Mouse (Mus musculus): ENCODE data around the gene Ncmap.
"Not testable (repeated sequence)": the region's sequence is repeated elsewhere in the genome, so short reads cannot be mapped to it uniquely, and the experiment has no call there.

Gene Ncmap

GRCm38 (mm10) chr4:135397551-135397950, 476 bp downstream of the Ncmap start:
- no peak for DNase-seq

DNA sequence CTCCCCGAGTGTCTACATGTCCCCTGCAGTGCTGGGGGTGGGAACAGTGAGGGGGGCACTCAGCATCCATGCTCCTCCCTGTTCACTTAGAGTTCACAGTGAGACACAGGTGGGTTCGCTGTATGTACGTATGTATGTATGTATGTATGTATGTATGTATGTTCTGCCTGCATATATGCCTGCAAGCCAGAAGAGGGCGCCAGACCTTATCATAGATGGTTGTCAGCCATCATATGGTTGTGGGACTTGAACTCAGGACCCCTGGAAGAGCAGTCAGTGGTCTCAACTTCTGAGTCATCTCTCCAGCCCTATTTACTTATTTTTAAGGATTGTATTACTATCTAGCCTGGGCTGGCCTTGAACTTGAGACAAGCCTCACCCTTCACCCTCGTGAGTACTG, 1.7 kb downstream of the Ncmap start:
- no peak for DNase-seq

GRCm38 (mm10) chr4:135395375-135395774, 2.7 kb downstream of the Ncmap start:
- DNase-seq = no peak

GRCm38 (mm10) chr4:135394666-135395065, 3.4 kb downstream of the Ncmap start:
- no peak for DNase-seq

DNA sequence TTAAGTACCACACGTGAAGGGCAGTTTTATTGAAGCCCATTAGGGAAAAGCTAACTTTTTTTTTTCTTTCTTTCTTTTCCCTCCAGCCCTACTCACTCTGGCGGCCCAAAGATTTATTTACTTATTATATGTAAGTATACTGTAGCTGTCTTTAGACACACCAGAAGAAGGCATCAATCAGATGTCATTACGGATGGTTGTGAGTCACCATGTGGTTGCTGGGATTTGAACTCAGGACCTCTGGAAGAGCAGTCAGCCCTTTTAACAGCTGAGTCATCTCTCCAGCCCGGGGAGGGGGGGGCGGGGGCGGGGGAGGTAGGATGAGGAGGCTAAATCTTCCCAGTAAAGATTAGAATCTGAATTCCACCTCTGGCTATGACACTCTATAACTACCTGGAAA, 4.6 kb downstream of the Ncmap start:
- DNase-seq = no peak

- no peak for DNase-seq
Measured at GRCm38 (mm10) chr4:135392801-135393200, 5.2 kb downstream of the Ncmap start.

- no peak for DNase-seq
Measured at GRCm38 (mm10) chr4:135391014-135391413, 7.0 kb downstream of the Ncmap start.

- no peak for DNase-seq
Measured at GRCm38 (mm10) chr4:135385614-135386013, 12.4 kb downstream of the Ncmap start.

DNA sequence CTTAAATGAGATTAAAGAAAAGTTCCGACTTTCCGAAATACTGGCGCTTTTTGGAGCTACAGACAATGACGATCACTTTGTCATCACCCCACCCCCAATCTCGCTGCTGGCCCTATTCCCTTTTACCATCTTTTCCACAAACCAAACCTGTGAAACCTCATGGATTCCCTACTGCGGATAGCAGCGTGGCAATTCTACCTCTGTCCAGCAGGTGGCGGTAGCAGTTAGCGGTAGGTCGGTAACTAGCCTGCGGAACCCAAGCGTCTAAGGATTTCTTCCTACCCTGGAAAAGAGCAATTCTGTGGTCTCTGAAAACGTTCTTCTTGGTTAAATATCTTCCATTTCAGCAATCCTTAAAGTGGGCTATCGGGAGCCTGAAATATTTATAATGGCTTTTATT, 15.7 kb downstream of the Ncmap start:
- peak; percentile 66 for DNase-seq

GRCm38 (mm10) chr4:135381355-135381754, 16.7 kb downstream of the Ncmap start:
- no peak for DNase-seq

- no peak for DNase-seq
Measured at GRCm38 (mm10) chr4:135377241-135377640, 20.8 kb downstream of the Ncmap start.

- DNase-seq = no peak
Measured at GRCm38 (mm10) chr4:135375444-135375843, 22.6 kb downstream of the Ncmap start.

GRCm38 (mm10) chr4:135373299-135373698, 24.7 kb downstream of the Ncmap start:
- no peak for DNase-seq

DNA sequence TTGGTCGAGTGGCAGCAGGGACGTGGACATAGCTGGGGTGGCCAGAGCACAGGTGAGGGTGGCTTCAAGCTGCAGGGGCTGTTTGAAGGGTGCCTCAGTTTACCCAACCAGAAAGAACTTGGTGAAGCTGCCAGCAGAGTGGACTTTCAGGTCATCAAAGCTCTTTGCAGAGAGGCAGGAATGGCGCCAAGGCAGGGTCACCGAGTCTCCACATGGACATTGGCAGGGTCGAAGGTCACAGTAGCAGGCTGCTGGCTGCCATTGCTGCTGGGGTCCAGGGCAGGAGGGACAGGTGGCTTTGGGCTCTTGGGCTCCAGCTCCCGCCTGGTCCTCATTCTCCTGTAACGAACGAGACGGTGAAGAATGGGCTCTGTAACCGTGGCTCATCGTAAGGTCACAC, 27.7 kb downstream of the Ncmap start:
- no peak for DNase-seq

GRCm38 (mm10) chr4:135362828-135363227, 35.2 kb downstream of the Ncmap start:
- DNase-seq = no peak

DNA sequence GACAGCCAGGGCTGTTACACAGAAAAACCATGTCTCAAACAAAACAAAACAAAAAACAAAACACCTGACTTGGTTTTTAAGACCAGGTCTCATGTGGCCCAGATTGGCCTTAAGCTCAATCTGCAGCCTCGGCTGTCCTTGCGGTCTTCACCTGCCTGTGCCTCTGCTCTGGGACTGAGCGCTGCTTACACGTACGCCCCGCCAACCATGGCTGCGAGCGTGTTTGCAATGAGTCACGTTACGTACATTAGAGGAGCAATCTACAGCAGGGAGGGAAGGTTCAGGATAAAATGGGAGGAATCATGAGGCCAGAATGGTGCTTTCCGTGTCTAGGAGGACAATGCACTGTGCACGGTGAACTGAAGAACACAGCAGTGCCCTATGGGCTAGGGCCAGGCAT, 36.3 kb downstream of the Ncmap start:
- DNase-seq = no peak

DNA sequence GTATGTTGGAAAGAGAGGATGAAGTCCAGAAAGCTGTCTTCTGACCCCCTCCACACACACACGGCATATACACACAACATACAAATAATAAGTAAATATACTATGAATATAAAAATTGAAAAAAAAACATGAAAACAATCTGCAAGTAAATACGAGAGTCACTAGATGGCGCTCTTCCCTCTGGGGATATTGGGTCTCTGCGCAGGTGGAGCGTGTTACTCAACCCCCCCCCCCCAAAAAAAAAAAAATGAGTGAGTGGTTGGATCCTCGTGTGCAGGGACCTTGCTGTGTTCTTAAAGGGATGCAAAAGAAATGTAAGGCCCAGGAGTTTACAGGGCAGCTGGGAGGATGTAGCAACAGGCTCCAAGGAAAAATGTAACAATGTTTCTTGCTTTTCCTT, 39.3 kb downstream of the Ncmap start:
- peak; percentile 29 for DNase-seq

DNA sequence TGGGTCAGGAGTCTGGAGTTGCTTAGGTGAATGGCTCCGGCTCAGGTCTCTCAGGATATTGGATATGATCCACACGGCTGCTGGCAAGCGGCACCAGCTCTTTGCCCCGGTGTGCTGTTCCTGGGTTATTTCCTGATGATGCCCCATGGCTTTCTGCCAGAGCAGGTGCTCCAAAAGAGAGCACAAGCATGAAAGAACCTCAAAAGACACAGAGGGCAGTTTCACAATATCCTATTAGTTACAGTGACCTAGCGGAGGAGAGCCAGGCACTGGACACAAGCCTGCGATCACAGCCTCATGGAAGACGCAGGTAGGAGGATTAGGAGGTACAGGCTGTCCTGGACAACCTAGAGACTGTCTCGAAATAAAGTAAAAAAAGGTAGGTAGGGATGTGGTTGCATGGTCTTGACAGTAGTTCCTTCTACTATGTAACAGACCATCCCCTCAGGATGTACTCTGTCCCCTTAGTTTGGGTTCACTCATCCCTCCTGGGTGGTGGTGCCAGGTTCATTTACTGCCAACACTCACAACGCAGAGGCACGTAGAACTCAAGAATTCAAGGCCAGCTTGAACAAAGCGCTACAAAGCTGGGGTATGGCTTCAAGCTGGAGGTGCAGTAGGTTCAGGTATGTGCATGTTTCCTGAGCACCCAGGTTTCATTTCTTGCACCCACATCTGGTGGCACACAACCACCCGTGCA, 40.7 kb downstream of the Ncmap start:
- DNase-seq = no peak

DNA sequence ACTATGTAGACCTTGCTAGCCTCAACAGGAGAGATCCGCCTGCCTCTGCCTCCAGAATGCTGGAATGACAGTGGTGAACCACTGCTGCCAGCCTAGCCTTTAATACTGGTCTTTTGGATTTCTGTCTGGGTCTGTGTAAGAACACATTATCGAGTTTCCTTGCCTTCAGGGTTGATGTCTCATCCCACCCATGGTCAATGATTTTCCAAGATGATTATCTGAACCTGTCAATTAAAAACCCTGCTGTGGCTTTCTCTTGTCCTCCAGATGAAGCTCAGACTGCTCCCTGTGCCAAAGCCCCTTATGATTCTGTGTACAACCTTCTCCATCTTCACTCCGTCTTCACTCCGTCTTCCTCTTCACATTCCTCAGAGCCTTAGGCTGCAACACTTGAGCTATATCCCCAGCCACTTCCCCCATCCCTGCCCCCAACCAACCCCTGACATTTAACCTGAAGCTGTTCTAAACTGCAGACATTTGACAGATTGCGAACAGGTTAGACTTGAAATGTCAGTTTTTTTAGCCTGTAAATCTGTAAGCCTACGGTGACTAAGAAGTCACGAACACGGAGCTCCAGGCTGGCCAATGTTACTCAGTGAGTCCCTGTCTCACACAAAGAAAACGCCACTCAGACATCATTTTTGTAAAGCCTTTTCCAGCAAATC, 42.0 kb downstream of the Ncmap start:
- DNase-seq = no peak

DNA sequence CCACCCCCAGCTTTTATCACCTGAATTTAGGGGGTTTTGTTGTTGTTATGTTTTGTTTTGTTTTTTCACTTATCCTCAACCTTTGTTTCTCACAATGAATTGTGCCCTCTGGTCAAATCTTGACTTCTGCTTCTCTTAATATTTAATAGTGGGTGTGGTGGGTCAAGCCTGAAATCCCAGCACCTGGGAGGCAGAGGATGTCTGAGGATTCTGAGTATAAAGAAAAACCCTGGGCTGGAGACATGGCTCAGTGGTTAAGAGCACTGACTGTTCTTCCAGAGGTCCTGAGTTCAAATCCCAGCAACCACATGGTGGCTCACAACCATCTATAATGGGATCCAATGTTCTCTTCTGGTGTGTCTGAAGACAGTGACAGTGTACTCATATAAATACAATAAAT, 43.3 kb downstream of the Ncmap start:
- not testable (repeated sequence) for DNase-seq

GRCm38 (mm10) chr4:135353794-135354450, 44.1 kb downstream of the Ncmap start:
- DNase-seq = peak; percentile 33

DNA sequence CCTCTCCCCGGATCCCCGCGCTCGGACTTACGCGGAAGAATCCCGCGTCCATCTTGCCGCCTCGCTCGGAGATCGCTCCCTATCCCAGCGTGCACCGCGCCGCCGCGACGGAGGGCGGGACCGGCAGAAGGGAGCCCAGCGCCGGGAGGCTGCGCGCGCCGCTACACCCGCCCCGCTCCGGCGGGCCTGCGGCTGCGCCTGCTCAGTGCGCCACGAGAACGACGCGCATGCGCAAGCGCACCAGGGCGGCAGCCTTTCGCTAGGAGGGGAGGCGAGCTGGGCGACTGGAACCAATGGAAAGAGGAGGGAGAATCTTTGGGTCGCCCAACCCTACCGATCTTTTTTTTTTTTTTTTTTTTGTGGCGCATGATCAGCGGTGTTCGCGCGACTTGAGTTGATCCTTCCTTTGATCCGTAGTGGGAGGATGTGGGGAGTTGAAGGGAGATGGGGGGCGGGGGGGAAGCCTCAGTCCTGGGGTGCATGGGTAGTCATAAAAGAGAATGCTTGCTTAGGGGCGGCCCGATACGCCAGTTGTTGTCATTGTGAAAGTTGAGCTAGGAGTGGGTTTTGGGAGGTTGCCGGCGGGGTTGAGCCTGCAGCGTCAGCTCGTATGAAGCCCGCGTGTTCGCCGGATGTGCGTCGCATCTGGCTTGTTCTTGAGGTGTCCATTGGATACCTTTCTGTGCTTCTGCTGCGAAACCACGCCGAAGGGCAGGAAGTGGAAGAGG, 44.8 kb downstream of the Ncmap start, which contains the start of gene Srrm1:
TSS of gene Srrm1 (minus strand) at position 256 of the 728 bp plus-strand sequence.
- peak; percentile 98 for DNase-seq

- no peak for DNase-seq
Measured at GRCm38 (mm10) chr4:135352326-135353065, 45.5 kb downstream of the Ncmap start.

All from thymus, postnatal 25 days (tissue).